Mouse (Mus musculus) midbrain, postnatal 0 days (tissue): Measurements from ENCODE around the gene Scml4. TPM values are rescaled to one million over a fixed set of nuclear protein-coding genes. Genes with fewer than 3 reads are reported as not detected.

ENCODE experiments used
- ATAC-seq: fragments of 200-750 bp; cut with Nextera tagmentation; 2 replicates; pipeline ENCODE4 v1.8.0; 2017; ENCODE audit warnings: moderate number of reproducible peaks, mild to moderate bottlenecking, moderate TSS enrichment, moderate library complexity; ENCODE audit not compliant: low FRiP score
- DNase-seq: peaks from one replicate; pipeline ENCODE4 v3.0.0-alpha.2; 2015; ENCODE audit warnings: low spot score
- H3K27ac ChIP-seq: fragments of 300-500 bp; sonication (generic); 2 replicates; pipeline ENCODE4 v1.5.1; 2014; ENCODE audit warnings: low read depth, mild to moderate bottlenecking, low read length, mixed read lengths
- H3K27me3 ChIP-seq: fragments of 300-500 bp; sonication (generic); 2 replicates; pipeline ENCODE4 v1.6.1; 2014; ENCODE audit warnings: low read length, control low read depth, mixed read lengths; ENCODE audit not compliant: insufficient read depth
- H3K36me3 ChIP-seq: fragments of 300-500 bp; sonication (generic); 2 replicates; pipeline ENCODE4 v1.6.1; 2014; ENCODE audit warnings: low read length, control low read depth, mixed read lengths; ENCODE audit not compliant: insufficient read depth
- H3K4me1 ChIP-seq: fragments of 300-500 bp; sonication (generic); 2 replicates; pipeline ENCODE4 v1.6.1; 2014; ENCODE audit warnings: mild to moderate bottlenecking, control low read depth, antibody characterized with exemption, low read length, mixed read lengths; ENCODE audit not compliant: insufficient read depth
- H3K4me2 ChIP-seq: fragments of 300-500 bp; sonication (generic); 2 replicates; pipeline ENCODE4 v1.6.1; 2014; ENCODE audit warnings: low read depth, mild to moderate bottlenecking, low read length, mixed read lengths; ENCODE audit not compliant: poor library complexity, severe bottlenecking
- H3K4me3 ChIP-seq: fragments of 300-500 bp; sonication (generic); 2 replicates; pipeline ENCODE4 v1.5.1; 2014; ENCODE audit warnings: low read depth, mild to moderate bottlenecking, low read length, moderate library complexity
- H3K9ac ChIP-seq: fragments of 300-500 bp; sonication (generic); replicated peaks from 2 replicates; pipeline ENCODE4 v1.6.1; 2014; ENCODE audit warnings: mild to moderate bottlenecking, low read length, moderate library complexity, mixed read lengths; ENCODE audit not compliant: poor library complexity, severe bottlenecking
- H3K9me3 ChIP-seq: fragments of 300-500 bp; sonication (generic); 2 replicates; pipeline ENCODE4 v1.6.1; 2016; ENCODE audit warnings: low read length, control low read depth
- CTCF ChIP-seq: IDR thresholded peaks from 2 replicates; pipeline ENCODE4 v1.5.1; 2016; ENCODE audit warnings: antibody characterized with exemption, mild to moderate bottlenecking
- WGBS: fragments of 180-500 bp; shearing (Covaris S2); extraction: QIAGEN DNeasy Blood & Tissue Kit; methylation state at CpG from one replicate; pipeline ENCODE4 v1.1.7; 2014; 5-methylcytosine and 5-hydroxymethylcytosine counted together
- polyA plus RNA-seq: library from polyadenylated mRNA; unstranded; fragments of >200 nt; fragmentation: Nextera tagmentation; extraction: Ambion mirVana; gene quantifications from 2 replicates; pipeline ENCODE4 v1.2.1, GENCODE M21; 2015
- total RNA-seq: library from RNA; depleted of rRNA; stranded (reverse); fragments of >200 nt; gene quantifications from 2 replicates; pipeline ENCODE4 v1.2.3, GENCODE M21; 2014

Gene Scml4
- total and polyA plus RNA-seq, 2 experiments from 2014 or later, result 12.9 to 57.1 TPM

GRCm38 (mm10) chr10:42863621-42864391 lies 3.6 kb downstream of the Scml4 start:
- DNase-seq, result peak; percentile 62
- peak overlapping the region; percentile 38 for H3K4me3 ChIP-seq
- peak overlapping the region; percentile 48 for H3K9ac ChIP-seq
- H3K9me3 ChIP-seq, result no peaks in the 10 kb centered on the region
- no peaks in the 10 kb centered on the region for H3K36me3 ChIP-seq
- H3K4me1 ChIP-seq, result peaks cover 9% of the 10 kb centered on the region
- no peaks in the 10 kb centered on the region for H3K27me3 ChIP-seq
- TF ChIP-seq CTCF, result no peak
- ATAC-seq, result peak; percentile 28; the same call in 1 of the 2 replicates
- 26% methylated on average over 31 of the region's 31 CpGs for WGBS
- peak overlapping the region; percentile 65 for H3K4me2 ChIP-seq
- H3K27ac ChIP-seq, result peak overlapping the region; percentile 55; the same call in 1 of the 2 replicates

GRCm38 (mm10) chr10:42864696-42865095 lies 4.5 kb downstream of the Scml4 start:
- DNase-seq (peak; percentile 15), ATAC-seq (no peak)
- TF ChIP-seq CTCF, result no peak
- no peaks in the 10 kb centered on the region for H3K27me3 ChIP-seq
- H3K36me3 ChIP-seq, result no peaks in the 10 kb centered on the region
- H3K9me3 ChIP-seq, result no peaks in the 10 kb centered on the region
- H3K4me2 ChIP-seq, result peak overlapping the region; percentile 65
- H3K9ac ChIP-seq, result no peak overlapping the region
- H3K4me1 ChIP-seq, result peaks cover 6% of the 10 kb centered on the region
- H3K4me3 ChIP-seq, result peak overlapping the region; percentile 38; the same call in 1 of the 2 replicates
- 39% methylated on average over 5 of the region's 5 CpGs for WGBS
- H3K27ac ChIP-seq, result no peak overlapping the region

- no peak for TF ChIP-seq CTCF
- Histone ChIP-seq H3K36me3 (no peaks in the 10 kb centered on the region), H3K4me1 (no peaks in the 10 kb centered on the region), H3K4me3 (no peak overlapping the region), H3K27ac (no peak overlapping the region), H3K9ac (no peak overlapping the region), H3K27me3 (no peaks in the 10 kb centered on the region), H3K9me3 (no peaks in the 10 kb centered on the region), H3K4me2 (no peak overlapping the region)
- DNase-seq (no peak), ATAC-seq (no peak)
- 89% methylated on average over 9 of the region's 9 CpGs for WGBS
Measured at GRCm38 (mm10) chr10:42868416-42868815, 8.2 kb downstream of the Scml4 start.

- Histone ChIP-seq H3K9ac (no peak overlapping the region), H3K27ac (no peak overlapping the region), H3K27me3 (no peaks in the 10 kb centered on the region), H3K36me3 (no peaks in the 10 kb centered on the region), H3K4me1 (no peaks in the 10 kb centered on the region), H3K4me2 (no peak overlapping the region), H3K4me3 (no peak overlapping the region), H3K9me3 (no peaks in the 10 kb centered on the region)
- TF ChIP-seq CTCF, result no peak
- ATAC-seq, result no peak
- no peak for DNase-seq
- 85% methylated on average over 6 of the region's 6 CpGs for WGBS
Measured at GRCm38 (mm10) chr10:42869467-42869866, 9.3 kb downstream of the Scml4 start.

GRCm38 (mm10) chr10:42872269-42873010 lies 12.3 kb downstream of the Scml4 start:
- Histone ChIP-seq H3K4me1 (no peaks in the 10 kb centered on the region), H3K36me3 (no peaks in the 10 kb centered on the region), H3K27ac (no peak overlapping the region), H3K4me3 (no peak overlapping the region), H3K9me3 (no peaks in the 10 kb centered on the region), H3K9ac (no peak overlapping the region), H3K27me3 (no peaks in the 10 kb centered on the region), H3K4me2 (no peak overlapping the region)
- no peak for TF ChIP-seq CTCF
- 53% methylated on average over 15 of the region's 15 CpGs for WGBS
- ATAC-seq (no peak), DNase-seq (peak; percentile 47)

- Histone ChIP-seq H3K9ac (no peak overlapping the region), H3K4me1 (no peaks in the 10 kb centered on the region), H3K4me2 (no peak overlapping the region), H3K4me3 (no peak overlapping the region), H3K9me3 (no peaks in the 10 kb centered on the region), H3K36me3 (no peaks in the 10 kb centered on the region), H3K27ac (no peak overlapping the region), H3K27me3 (no peaks in the 10 kb centered on the region)
- WGBS, result 72% methylated on average over 7 of the region's 7 CpGs
- ATAC-seq (no peak), DNase-seq (peak; percentile 18)
- TF ChIP-seq CTCF, result no peak
Measured at GRCm38 (mm10) chr10:42873077-42873595, 13.0 kb downstream of the Scml4 start.
